Mouse (Mus musculus) CH12.LX (cell line): ENCODE data around the gene Nol4l. TPM values are rescaled to one million over a fixed set of nuclear protein-coding genes. Genes with fewer than 3 reads are reported as not detected.

Experiments used
- DNase-seq: peaks from one replicate; pipeline ENCODE4 v3.0.0-alpha.2; 2013; ENCODE audit errors: extremely low read depth
- H3K27ac ChIP-seq: 2 replicates; pipeline ENCODE4 v1.5.1; 2012; ENCODE audit warnings: low read depth, mild to moderate bottlenecking, control low read depth, moderate library complexity; ENCODE audit not compliant: insufficient read depth
- H3K27me3 ChIP-seq: replicated peaks from 2 replicates; pipeline ENCODE3; 2012; ENCODE audit warnings: inconsistent platforms
- H3K36me3 ChIP-seq, 2 experiments: replicated peaks in 1 of 2; 2 replicates each; pipeline versions ENCODE3 to v1.6.1; 2012; ENCODE audit warnings: inconsistent platforms in 1 of 2, low read length in 1 of 2, mild to moderate bottlenecking in 1 of 2, mixed read lengths in 1 of 2, moderate library complexity in 1 of 2; ENCODE audit not compliant: control insufficient read depth in 1 of 2, insufficient read depth in 1 of 2
- H3K4me1 ChIP-seq, 2 experiments: 2 replicates each; pipeline ENCODE4 v1.6.1; 2012; ENCODE audit warnings: inconsistent platforms in 1 of 2, moderate library complexity in 1 of 2; ENCODE audit not compliant: insufficient read depth in 2 of 2, control insufficient read depth in 1 of 2
- H3K4me2 ChIP-seq: 2 replicates; pipeline ENCODE4 v1.6.1; 2012; ENCODE audit warnings: low read depth, mild to moderate bottlenecking, control low read depth; ENCODE audit not compliant: poor library complexity, insufficient read depth, severe bottlenecking
- H3K4me3 ChIP-seq, 3 experiments: fragments of 150-350 bp in 1 of 3; sonication (generic) in 1 of 3; replicated peaks in 1 of 3; 2 replicates each; pipeline versions ENCODE3 to v1.5.1; 2011 to 2012; ENCODE audit warnings: low read depth in 2 of 3, low read length in 2 of 3, mild to moderate bottlenecking in 2 of 3, moderate library complexity in 2 of 3, control low read depth in 1 of 3, improper control_type of control experiment in 1 of 3, inconsistent platforms in 1 of 3, mixed read lengths in 1 of 3; ENCODE audit not compliant: poor library complexity in 1 of 3
- H3K79me2 ChIP-seq: replicated peaks from 2 replicates; pipeline ENCODE4 v1.6.1; 2012; ENCODE audit warnings: mild to moderate bottlenecking, moderate library complexity; ENCODE audit not compliant: control insufficient read depth, poor library complexity, insufficient read depth, severe bottlenecking; ENCODE audit errors: extremely low read depth
- H3K9ac ChIP-seq: 2 replicates; pipeline ENCODE4 v1.6.1; 2012; ENCODE audit warnings: low read depth, mild to moderate bottlenecking, control low read depth, moderate library complexity; ENCODE audit not compliant: insufficient read depth
- H3K9me3 ChIP-seq: replicated peaks from 2 replicates; pipeline ENCODE3; 2012; ENCODE audit warnings: low read length, inconsistent platforms, mixed read lengths
- BHLHE40 ChIP-seq: IDR thresholded peaks from 2 replicates; pipeline ENCODE4 v1.6.1; 2011; ENCODE audit warnings: mild to moderate bottlenecking, low read depth, low read length, improper control_type of control experiment
- CHD1 ChIP-seq: IDR thresholded peaks from 2 replicates; pipeline ENCODE4 v1.6.1; 2012; ENCODE audit warnings: low read depth, low read length, improper control_type of control experiment, inconsistent platforms
- E2F4 ChIP-seq: IDR thresholded peaks from 2 replicates; pipeline ENCODE4 v1.6.1; 2011; ENCODE audit warnings: low read depth, low read length, improper control_type of control experiment; ENCODE audit not compliant: insufficient replicate concordance
- ELF1 ChIP-seq: IDR thresholded peaks from 2 replicates; pipeline ENCODE4 v1.6.1; 2014; ENCODE audit warnings: low read depth, mild to moderate bottlenecking, inconsistent platforms, low read length, improper control_type of control experiment
- EP300 ChIP-seq: IDR thresholded peaks from 2 replicates; pipeline ENCODE4 v1.6.1; 2011; ENCODE audit warnings: low read length, improper control_type of control experiment
- ETS1 ChIP-seq: conservative IDR thresholded peaks from 2 replicates; pipeline ENCODE4 v1.6.1; 2012; ENCODE audit warnings: low read depth, mild to moderate bottlenecking, inconsistent platforms, low read length, improper control_type of control experiment, moderate library complexity
- HCFC1 ChIP-seq: IDR thresholded peaks from 2 replicates; pipeline ENCODE4 v1.6.1; 2012; ENCODE audit warnings: low read depth, mild to moderate bottlenecking, inconsistent platforms, low read length, improper control_type of control experiment
- JUN ChIP-seq: IDR thresholded peaks from 2 replicates; pipeline ENCODE4 v1.6.1; 2011; ENCODE audit warnings: low read depth, mild to moderate bottlenecking, low read length, improper control_type of control experiment, moderate library complexity; ENCODE audit not compliant: insufficient read depth
- JUND ChIP-seq: conservative IDR thresholded peaks from 2 replicates; pipeline ENCODE4 v1.6.1; 2011; ENCODE audit warnings: low read depth, low read length, improper control_type of control experiment
- KAT2A ChIP-seq: IDR thresholded peaks from 2 replicates; pipeline ENCODE4 v1.6.1; 2012; ENCODE audit warnings: low read length, improper control_type of control experiment, inconsistent platforms; ENCODE audit not compliant: insufficient replicate concordance
- MAFK ChIP-seq: IDR thresholded peaks from 2 replicates; pipeline ENCODE4 v1.6.1; 2011; ENCODE audit warnings: low read length, improper control_type of control experiment; ENCODE audit not compliant: insufficient replicate concordance
- MAZ ChIP-seq: IDR thresholded peaks from 2 replicates; pipeline ENCODE4 v1.6.1; 2012; ENCODE audit warnings: low read depth, mild to moderate bottlenecking, inconsistent platforms, low read length, improper control_type of control experiment, moderate library complexity
- MXI1 ChIP-seq: IDR thresholded peaks from 2 replicates; pipeline ENCODE4 v1.6.1; 2011; ENCODE audit warnings: mild to moderate bottlenecking, low read depth, low read length, improper control_type of control experiment
- MYC ChIP-seq: IDR thresholded peaks from 2 replicates; pipeline ENCODE4 v1.6.1; 2011; ENCODE audit warnings: low read depth, mild to moderate bottlenecking, improper control_type of control experiment, low read length
- NELFE ChIP-seq: IDR thresholded peaks from 2 replicates; pipeline ENCODE4 v1.6.1; 2011; ENCODE audit warnings: low read depth, low read length, improper control_type of control experiment
- PAX5 ChIP-seq: IDR thresholded peaks from 2 replicates; pipeline ENCODE4 v1.6.1; 2012; ENCODE audit warnings: low read length, inconsistent platforms, mixed read lengths
- POLR2A ChIP-seq: IDR thresholded peaks from 2 replicates; pipeline ENCODE4 v1.6.1; 2011; ENCODE audit warnings: low read depth, mild to moderate bottlenecking, improper control_type of control experiment, low read length
- POLR2AphosphoS2 ChIP-seq: IDR thresholded peaks from 2 replicates; pipeline ENCODE4 v1.6.1; 2011; ENCODE audit warnings: low read depth, low read length, improper control_type of control experiment
- RAD21 ChIP-seq: IDR thresholded peaks from 2 replicates; pipeline ENCODE4 v1.6.1; 2011; ENCODE audit warnings: low read depth, mild to moderate bottlenecking, low read length, improper control_type of control experiment, moderate library complexity
- SMC3 ChIP-seq: IDR thresholded peaks from 2 replicates; pipeline ENCODE4 v1.6.1; 2011; ENCODE audit warnings: low read depth, low read length, improper control_type of control experiment
- TCF12 ChIP-seq: IDR thresholded peaks from 2 replicates; pipeline ENCODE4 v1.6.1; 2014; ENCODE audit warnings: low read depth, mild to moderate bottlenecking, inconsistent platforms, low read length, improper control_type of control experiment
- UBTF ChIP-seq: IDR thresholded peaks from 2 replicates; pipeline ENCODE4 v1.6.1; 2012; ENCODE audit warnings: low read depth, mild to moderate bottlenecking, inconsistent platforms, low read length, improper control_type of control experiment, moderate library complexity
- USF1 ChIP-seq: IDR thresholded peaks from 2 replicates; pipeline ENCODE4 v1.6.1; 2014; ENCODE audit warnings: low read depth, mild to moderate bottlenecking, inconsistent platforms, low read length, improper control_type of control experiment
- USF2 ChIP-seq: conservative IDR thresholded peaks from 2 replicates; pipeline ENCODE4 v1.6.1; 2011; ENCODE audit warnings: low read depth, low read length, improper control_type of control experiment
- ZC3H11A ChIP-seq: IDR thresholded peaks from 2 replicates; pipeline ENCODE4 v1.6.1; 2012; ENCODE audit warnings: low read depth, mild to moderate bottlenecking, inconsistent platforms, low read length, improper control_type of control experiment
- ZKSCAN1 ChIP-seq: IDR thresholded peaks from 2 replicates; pipeline ENCODE4 v1.6.1; 2012; ENCODE audit warnings: low read depth, inconsistent platforms, low read length, improper control_type of control experiment, borderline replicate concordance
- dilution Hi-C: fragments of 300-500 bp; cut with MboI; formaldehyde crosslinking; loops from 2 replicates; pipeline ENCODE4 v1.14.3; 2020; ENCODE audit warnings: low sequenced_read_pairs; ENCODE audit not compliant: extremely low pct_unique_long_range_greater_than_20kb, extremely low pct_ligation_motif_present
- in situ Hi-C: fragments of 300-500 bp; cut with MboI; formaldehyde crosslinking; loops from 3 replicates; pipeline ENCODE4 v1.14.3; 2019; ENCODE audit warnings: low sequenced_read_pairs, low pct_ligation_motif_present, low pct_unique_long_range_greater_than_20kb, mixed read lengths
- polyA plus RNA-seq: library from polyadenylated mRNA; unstranded; fragments of >175 nt; gene quantifications from 2 replicates; pipeline ENCODE4 v1.2.1, GENCODE M21; 2012; ENCODE audit warnings: low read depth; ENCODE audit not compliant: insufficient read length
- total RNA-seq, 2 experiments: library from RNA; depleted of rRNA; stranded (reverse); fragments of 300-350 nt in 1 of 2; fragments of >200 nt in 1 of 2; gene quantifications; 2 replicates each; pipeline ENCODE4 v1.2.3; 2012 to 2014

Gene Nol4l
- total and polyA plus RNA-seq, 3 experiments: 1.3 to 3.7 (median 3.5) TPM

- peaks cover 26 to 39% of the 10 kb centered on the region in 2 experiments for H3K4me1 ChIP-seq
- H3K9me3 ChIP-seq: no peaks in the 10 kb centered on the region
- dilution Hi-C loops (no loop called here), in situ Hi-C loops (no loop called here)
- no peak overlapping the region for H3K4me3 ChIP-seq
- H3K4me2 ChIP-seq: no peak overlapping the region
- DNase-seq: no peak
- TF ChIP-seq CHD1: no peak
- no peak for TF ChIP-seq KAT2A
- TF ChIP-seq PAX5: no peak
- TF ChIP-seq UBTF: no peak
- no peak for TF ChIP-seq SMC3
- no peak for TF ChIP-seq HCFC1
- TF ChIP-seq MYC: no peak
- TF ChIP-seq MXI1: no peak
- TF ChIP-seq ELF1: no peak
- TF ChIP-seq ZKSCAN1: no peak
- no peak for TF ChIP-seq EP300
- TF ChIP-seq POLR2AphosphoS2: no peak
- TF ChIP-seq MAZ: no peak
- no peak for TF ChIP-seq TCF12
- no peak for TF ChIP-seq POLR2A
- H3K79me2 ChIP-seq: no peaks in the 10 kb centered on the region
- H3K9ac ChIP-seq: no peak overlapping the region
- H3K27me3 ChIP-seq: no peaks in the 10 kb centered on the region
- no peak overlapping the region for H3K27ac ChIP-seq
- H3K36me3 ChIP-seq: no peaks in the 10 kb centered on the region
Observed at GRCm38 (mm10) chr2:153490116-153490515, 39.7 kb downstream of the Nol4l start.

- Histone ChIP-seq H3K4me2 (no peak overlapping the region), H3K9me3 (no peaks in the 10 kb centered on the region), H3K27ac (no peak overlapping the region), H3K4me1 (peaks cover 3 to 7% of the 10 kb centered on the region in 2 experiments; a peak in 3 of 4 replicates), H3K36me3 (peaks cover 0 to 21% of the 10 kb centered on the region in 2 experiments), H3K27me3 (no peaks in the 10 kb centered on the region)
- TF ChIP-seq JUND: no peak
- no peak for TF ChIP-seq ZC3H11A
- no peak for TF ChIP-seq USF2
- no peak for TF ChIP-seq RAD21
- no peak for TF ChIP-seq ETS1
- no peak for TF ChIP-seq ELF1
- no peak for TF ChIP-seq E2F4
- no peak for TF ChIP-seq USF1
- TF ChIP-seq HCFC1: no peak
- TF ChIP-seq BHLHE40: no peak
- TF ChIP-seq MAZ: no peak
- TF ChIP-seq NELFE: no peak
- no peak for TF ChIP-seq MAFK
- no peak for TF ChIP-seq MYC
- TF ChIP-seq CHD1: no peak
- TF ChIP-seq UBTF: no peak
- TF ChIP-seq JUN: no peak
- no peak for TF ChIP-seq TCF12
- TF ChIP-seq, all 38 proteins: peak for 0
- Histone ChIP-seq H3K79me2 (no peaks in the 10 kb centered on the region), H3K9ac (no peak overlapping the region), H3K4me3 (no peak overlapping the region)
- in situ Hi-C loops (no loop called here), dilution Hi-C loops (no loop called here)
- no peak for DNase-seq
Observed at GRCm38 (mm10) chr2:153484071-153484470, 45.7 kb downstream of the Nol4l start.
